Mouse (Mus musculus): ENCODE measurements around the gene Dhdh.
"Not testable (repeated sequence)": the region's sequence is repeated elsewhere in the genome, so short reads cannot be mapped to it uniquely, and the experiment has no call there.

Gene Dhdh

DNA sequence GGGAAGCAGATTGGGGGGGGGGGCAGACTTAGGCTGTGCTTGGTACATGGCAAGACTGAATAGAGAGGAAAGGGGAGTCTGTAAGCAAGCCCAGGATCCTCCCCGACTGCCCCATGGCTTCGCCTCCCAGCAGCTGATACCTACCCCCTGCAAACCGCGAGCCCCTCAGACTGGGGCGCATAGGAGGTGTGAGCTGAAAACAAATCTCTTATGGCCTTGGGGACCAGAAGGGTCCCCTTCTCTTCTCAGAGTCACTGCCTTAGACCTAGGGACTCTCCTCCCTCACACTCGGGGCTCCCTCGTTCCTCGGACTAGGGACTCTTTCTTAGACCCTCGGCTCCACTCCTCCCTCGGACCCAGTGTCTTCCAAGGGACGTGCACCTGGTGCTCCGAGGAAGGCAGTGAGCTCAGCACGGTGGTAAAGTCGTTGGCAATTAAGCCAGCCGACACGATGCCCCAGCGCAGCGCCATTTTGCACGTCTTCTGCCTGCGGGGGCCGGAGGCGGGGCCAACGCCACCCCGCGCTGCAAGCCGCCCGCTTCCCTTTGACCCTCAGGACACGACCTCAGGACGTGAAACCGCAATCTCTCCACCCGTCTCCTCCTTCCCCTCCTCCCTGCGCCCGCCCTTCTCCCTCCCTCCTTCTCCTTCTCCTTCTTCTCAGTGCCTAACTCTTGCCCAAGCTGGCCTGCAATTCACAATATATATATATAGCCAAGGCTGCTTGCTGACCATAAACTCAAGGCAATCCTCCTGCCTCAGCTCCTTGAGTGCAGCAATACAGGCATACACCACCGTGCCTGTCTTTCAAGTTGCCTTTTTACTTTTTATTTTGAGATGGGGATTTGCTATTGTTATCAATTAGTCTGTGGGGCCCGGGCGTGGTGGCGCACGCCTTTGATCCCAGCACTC lies at the start of gene Dhdh:
Dhdh (minus strand) TSS at position 513 of the 912 bp plus-strand sequence.
- DNase-seq (ENCODE audit: low spot score), result peak; percentile 77

GRCm38 (mm10) chr7:45537602-45538001 lies 49.0 kb upstream of the Dhdh start:
- no peak for DNase-seq (ENCODE audit: low spot score)

DNA sequence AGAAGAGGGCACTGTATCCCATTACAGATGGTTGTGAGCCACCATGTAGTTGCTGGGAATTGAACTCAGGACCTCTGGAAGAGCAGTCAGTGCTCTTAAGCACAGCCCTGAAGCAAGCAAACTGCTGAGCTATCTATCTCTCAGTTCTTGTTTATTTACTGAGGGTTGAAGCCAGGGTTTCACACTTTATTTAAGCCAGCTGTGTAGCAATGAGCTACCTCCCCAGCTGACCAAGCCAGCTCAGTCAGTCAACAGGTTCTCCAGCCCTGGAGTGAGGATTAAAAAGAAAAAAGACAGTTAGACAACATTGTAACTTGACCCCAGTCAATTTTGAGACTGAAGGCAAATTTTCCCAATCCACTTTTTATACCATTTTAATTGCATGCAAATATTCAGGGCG lies 47.1 kb upstream of the Dhdh start:
- DNase-seq (ENCODE audit: low spot score), result no peak

GRCm38 (mm10) chr7:45530643-45531042 lies 42.0 kb upstream of the Dhdh start:
- no peak for DNase-seq (ENCODE audit: low spot score)

DNA sequence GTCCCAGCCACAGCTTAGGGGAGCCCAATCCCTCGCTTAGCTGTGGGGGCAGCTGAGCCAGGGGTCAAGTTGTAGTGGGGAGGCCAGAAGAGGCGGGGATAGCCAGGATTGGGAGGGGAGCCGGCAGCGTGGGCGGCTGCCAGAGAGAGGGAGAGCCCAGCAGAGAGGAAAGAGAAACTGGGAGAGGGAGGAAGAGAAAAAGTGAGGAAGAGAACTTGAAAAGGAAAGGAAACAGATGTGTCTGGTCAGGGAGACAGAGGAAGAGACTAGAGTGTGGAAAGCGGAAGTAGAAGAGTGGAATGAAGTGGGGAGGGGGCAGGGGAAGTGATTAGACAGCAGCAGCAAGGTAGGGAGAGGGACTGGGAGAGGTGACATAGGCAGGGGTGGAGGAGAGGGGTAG lies 40.9 kb upstream of the Dhdh start:
- DNase-seq (ENCODE audit: low spot score), result no peak

DNA sequence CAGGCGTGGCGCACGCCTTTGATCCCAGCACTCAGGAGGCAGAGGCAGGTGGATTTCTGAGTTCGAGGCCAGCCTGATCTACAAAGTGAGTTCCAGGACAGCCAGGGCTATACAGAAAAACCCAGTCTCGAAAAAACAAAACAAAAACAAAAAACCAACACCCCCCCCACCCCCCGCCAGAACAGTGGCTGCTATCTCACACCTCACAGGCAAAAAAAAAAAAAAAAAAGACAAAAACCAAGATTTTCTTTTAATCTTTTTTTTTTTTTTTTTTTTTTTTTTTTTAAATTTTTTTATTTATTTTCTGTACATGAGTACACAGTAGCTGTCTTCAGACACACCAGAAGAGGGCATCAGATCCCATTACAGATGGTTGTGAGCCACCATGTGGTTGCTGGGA lies 38.6 kb upstream of the Dhdh start:
- DNase-seq (ENCODE audit: low spot score), result not testable (repeated sequence)

GRCm38 (mm10) chr7:45526474-45527120 lies 38.0 kb upstream of the Dhdh start:
- peak; percentile 58 for DNase-seq (ENCODE audit: low spot score)

DNA sequence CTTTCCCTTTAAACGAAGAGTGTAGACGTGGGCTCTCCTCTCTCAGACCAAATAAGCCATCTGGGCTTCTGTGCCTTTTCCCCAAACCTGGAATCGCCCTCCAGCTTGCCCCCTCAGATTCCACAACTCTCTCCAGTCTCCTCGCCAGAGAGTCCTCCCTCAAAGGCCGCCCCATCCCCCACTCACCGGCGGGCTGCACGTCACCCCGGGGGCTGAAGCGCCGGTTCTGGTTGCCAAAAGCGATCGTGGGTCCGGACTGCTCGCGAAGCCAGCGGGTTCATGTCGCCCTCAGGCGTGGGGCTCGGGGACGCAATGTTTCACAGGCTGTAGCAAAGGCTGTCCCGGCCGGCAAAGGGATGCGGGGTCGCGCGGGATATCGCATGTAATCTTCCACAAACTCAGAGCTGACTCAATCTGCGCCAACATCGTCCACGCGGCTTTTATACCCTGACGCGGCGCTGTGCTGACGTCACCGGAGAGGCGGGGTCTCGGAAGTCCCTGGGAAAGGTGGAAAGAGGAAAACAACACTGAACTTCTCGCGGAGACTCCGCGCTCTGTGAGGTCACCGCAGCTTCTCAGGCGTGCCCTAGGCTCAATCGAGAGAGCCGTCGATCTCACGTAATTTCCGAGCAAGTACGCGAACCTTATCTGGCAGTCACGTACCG lies 37.3 kb upstream of the Dhdh start, which contains the start of the genes Ppp1r15a and Plekha4:
Ppp1r15a (minus strand) TSS at position 460 of the 665 bp plus-strand sequence.
Plekha4 (plus strand) TSS at position 522 of the 665 bp plus-strand sequence.
- peak; percentile 97 for DNase-seq (ENCODE audit: low spot score)

DNA sequence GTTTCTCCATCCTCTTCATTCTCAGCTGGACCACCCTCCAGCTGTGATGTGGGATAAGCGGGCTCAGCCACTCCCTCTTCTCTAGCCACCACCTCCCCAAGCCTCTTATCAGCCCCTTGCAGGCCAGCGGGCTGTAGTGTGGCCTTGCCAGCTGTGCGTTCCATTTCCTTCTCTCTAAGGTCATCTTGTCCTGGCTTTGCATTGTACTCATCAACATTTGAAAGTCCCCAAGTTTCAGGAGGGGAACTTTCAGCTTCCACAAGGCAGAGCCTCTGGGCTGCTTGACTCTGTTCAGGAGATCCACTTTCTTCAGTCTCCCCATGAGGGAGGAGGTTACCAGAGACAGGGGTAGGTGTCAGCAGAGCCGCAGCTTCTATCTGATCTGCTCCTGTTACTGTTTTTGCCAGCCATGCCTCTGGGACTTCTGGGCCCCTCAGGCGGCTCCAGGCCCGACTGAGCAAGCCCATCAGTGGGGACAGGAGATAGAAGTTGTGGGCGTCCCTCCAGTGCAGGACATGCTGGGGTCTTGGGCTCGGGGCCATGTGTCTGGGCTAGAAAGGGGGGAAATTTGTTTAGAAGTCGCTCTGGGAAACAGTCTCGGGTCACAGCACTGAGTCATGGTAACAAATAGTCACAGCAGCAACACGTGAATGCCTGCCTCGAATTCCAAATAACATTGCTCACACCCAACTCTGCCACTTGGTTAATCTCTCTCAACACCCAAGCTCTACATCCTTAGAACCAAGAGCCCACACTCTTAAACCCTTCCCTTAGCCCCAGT lies 36.4 kb upstream of the Dhdh start:
- peak; percentile 62 for DNase-seq (ENCODE audit: low spot score)

- DNase-seq (ENCODE audit: low spot score), result no peak
These were observed 35.1 kb upstream of the Dhdh start for GRCm38 (mm10) chr7:45523678-45524170.

- DNase-seq (ENCODE audit: low spot score), result no peak
These were observed 34.5 kb upstream of the Dhdh start for GRCm38 (mm10) chr7:45522957-45523676.

DNA sequence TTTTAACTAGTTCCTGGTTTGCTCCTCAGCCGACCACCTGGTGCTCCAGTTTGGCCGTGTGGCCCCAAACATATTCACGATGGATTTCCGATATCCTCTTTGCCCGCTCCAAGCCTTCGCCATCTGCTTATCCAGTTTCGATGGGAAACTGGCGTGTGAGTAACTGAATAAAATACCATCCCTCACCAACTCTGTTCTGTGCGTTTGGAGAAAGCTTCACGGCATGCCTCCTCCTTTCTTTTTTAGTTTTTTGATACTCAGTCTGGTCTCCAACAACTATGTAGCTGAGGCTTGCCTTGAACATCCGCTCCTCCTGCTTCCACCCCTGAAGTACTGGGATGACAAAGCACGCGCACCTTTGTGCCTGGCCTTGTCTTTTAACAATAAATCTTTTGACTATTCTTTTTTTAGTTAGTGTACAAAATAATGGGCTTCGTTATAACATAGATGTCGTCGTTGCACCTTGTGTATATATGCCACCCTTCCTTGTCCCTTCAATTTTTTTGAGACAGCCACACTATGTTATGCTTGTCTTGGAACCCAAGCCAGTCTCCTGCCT lies 33.7 kb upstream of the Dhdh start:
- no peak for DNase-seq (ENCODE audit: low spot score)

GRCm38 (mm10) chr7:45521728-45522184 lies 33.2 kb upstream of the Dhdh start:
- DNase-seq (ENCODE audit: low spot score), result peak; percentile 93

DNA sequence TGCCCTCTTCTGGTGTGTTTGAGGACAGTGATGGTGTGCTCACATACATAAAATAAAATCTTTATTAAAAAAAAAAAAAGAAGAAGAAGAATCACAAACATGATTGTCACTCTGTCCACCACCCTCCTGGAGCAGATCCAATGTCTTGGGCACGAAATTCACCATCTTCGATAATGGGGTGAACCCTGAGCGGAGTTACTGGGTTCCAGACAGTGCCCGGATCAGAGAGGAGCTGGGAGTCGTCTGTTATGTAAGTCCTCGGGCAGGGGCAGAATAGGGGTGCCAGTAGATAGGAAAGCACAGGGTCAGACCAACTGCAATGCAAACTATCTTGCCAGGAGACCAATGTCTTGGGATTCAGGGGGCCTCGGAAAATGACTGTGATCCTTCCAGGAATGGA lies 32.0 kb upstream of the Dhdh start:
- no peak for DNase-seq (ENCODE audit: low spot score)

DNA sequence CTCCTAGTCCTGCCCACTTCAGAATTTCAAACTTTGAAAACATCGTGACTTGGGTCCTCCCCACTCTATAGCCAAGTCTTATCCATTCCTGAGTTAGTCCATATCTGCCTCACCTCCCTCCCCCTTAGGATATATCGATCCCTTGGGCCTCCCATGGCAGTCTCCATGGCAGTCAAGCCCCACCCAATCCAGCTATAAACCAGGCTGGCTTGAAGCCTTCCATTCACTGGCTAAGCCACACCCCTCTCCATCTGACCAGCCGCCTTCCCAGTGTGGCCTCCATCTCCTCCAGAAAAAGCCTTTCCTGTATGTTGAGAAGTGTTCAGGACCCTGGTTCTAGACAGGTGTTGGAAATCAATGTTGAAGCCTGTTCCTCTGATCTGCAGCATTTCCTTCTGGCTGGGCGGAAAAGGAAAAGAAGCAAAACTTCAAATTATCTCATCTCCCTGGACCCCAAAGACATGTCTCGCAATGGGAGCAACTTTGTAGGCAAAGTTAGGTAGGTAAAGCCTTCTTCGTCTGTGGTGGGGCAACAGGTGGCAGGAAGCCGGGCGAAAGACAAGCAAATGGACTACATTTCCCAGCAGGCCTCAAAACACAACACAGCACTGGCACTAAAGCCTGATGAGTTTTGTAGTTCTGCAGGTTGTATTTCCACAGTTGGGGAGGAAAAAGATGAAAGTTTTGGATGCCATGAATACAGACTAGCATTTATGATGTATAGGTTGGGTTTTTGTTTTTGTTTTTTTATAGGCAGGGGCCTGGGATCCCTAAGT lies 30.9 kb upstream of the Dhdh start:
- no peak for DNase-seq (ENCODE audit: low spot score)

- DNase-seq (ENCODE audit: low spot score), result no peak
These were observed 30.0 kb upstream of the Dhdh start for GRCm38 (mm10) chr7:45518618-45519017.

DNA sequence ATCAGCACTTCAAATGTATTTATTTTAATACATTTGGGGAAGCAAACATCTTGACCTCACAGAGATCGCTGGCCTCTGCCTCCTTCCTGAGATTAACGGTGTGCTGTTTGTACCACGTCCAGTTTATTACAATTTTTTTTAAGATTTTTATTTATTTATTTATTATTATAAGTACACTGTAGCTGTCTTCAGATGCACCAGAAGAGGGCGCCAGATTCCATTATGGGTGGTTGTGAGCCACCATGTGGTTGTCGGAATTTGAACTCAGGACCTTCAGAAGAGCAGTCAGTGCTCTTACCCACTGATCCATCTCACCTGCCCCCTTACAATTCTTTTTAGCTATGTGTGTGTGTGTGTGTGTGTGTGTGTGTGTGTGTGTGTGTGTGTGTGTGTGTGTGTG lies 28.2 kb upstream of the Dhdh start:
- DNase-seq (ENCODE audit: low spot score), result not testable (repeated sequence)

- no peak for DNase-seq (ENCODE audit: low spot score)
These were observed 26.8 kb upstream of the Dhdh start for GRCm38 (mm10) chr7:45515436-45515835.

GRCm38 (mm10) chr7:45514411-45514810 lies 25.8 kb upstream of the Dhdh start:
- no peak for DNase-seq (ENCODE audit: low spot score)

Measured in lung, postnatal 25 days (tissue).